Mouse (Mus musculus) hindbrain, embryonic 16.5 days (tissue): Measurements from ENCODE around the gene Ppm1m. TPM values are rescaled to one million over a fixed set of nuclear protein-coding genes. Genes with fewer than 3 reads are reported as not detected.
"Not testable (repeated sequence)": the region's sequence is repeated elsewhere in the genome, so short reads cannot be mapped to it uniquely, and the experiment has no call there.

Experiments used
- ATAC-seq: fragments of 200-750 bp; cut with Nextera tagmentation; 2 replicates; pipeline ENCODE4 v1.8.0; 2017; ENCODE audit warnings: moderate TSS enrichment, moderate library complexity
- H3K27ac ChIP-seq: fragments of 300-500 bp; sonication (generic); 2 replicates; pipeline ENCODE4 v1.5.1; 2014; ENCODE audit warnings: low read depth, mild to moderate bottlenecking, control low read depth, low read length, moderate library complexity
- H3K27me3 ChIP-seq: fragments of 300-500 bp; sonication (generic); replicated peaks from 2 replicates; pipeline ENCODE4 v1.6.1; 2014; ENCODE audit warnings: low read length; ENCODE audit not compliant: control insufficient read depth, insufficient read depth
- H3K36me3 ChIP-seq: fragments of 300-500 bp; sonication (generic); 2 replicates; pipeline ENCODE4 v1.6.1; 2014; ENCODE audit warnings: mild to moderate bottlenecking, low read length, moderate library complexity, mixed read lengths; ENCODE audit not compliant: control insufficient read depth, insufficient read depth
- H3K4me1 ChIP-seq: fragments of 300-500 bp; sonication (generic); 2 replicates; pipeline ENCODE4 v1.6.1; 2014; ENCODE audit warnings: low read depth, low read length; ENCODE audit not compliant: control insufficient read depth, insufficient read depth
- H3K4me2 ChIP-seq: fragments of 300-500 bp; sonication (generic); 2 replicates; pipeline ENCODE4 v1.6.1; 2014; ENCODE audit warnings: mild to moderate bottlenecking, low read length, control low read depth, moderate library complexity
- H3K4me3 ChIP-seq: fragments of 300-500 bp; sonication (generic); 2 replicates; pipeline ENCODE4 v1.5.1; 2014; ENCODE audit warnings: mild to moderate bottlenecking, low read length, control low read depth, moderate library complexity
- H3K9ac ChIP-seq: fragments of 300-500 bp; sonication (generic); 2 replicates; pipeline ENCODE4 v1.6.1; 2014; ENCODE audit warnings: low read depth, mild to moderate bottlenecking, control low read depth, low read length, moderate library complexity
- H3K9me3 ChIP-seq: fragments of 300-500 bp; sonication (generic); 2 replicates; pipeline ENCODE4 v1.6.1; 2014; ENCODE audit warnings: mild to moderate bottlenecking, low read length, moderate library complexity; ENCODE audit not compliant: control insufficient read depth
- WGBS: fragments of 180-500 bp; shearing (Covaris S2); extraction: QIAGEN DNeasy Blood & Tissue Kit; methylation state at CpG from one replicate; pipeline ENCODE4 v1.1.7; 2014; 5-methylcytosine and 5-hydroxymethylcytosine counted together
- polyA plus RNA-seq: library from polyadenylated mRNA; unstranded; fragments of >200 nt; fragmentation: Nextera tagmentation; extraction: Ambion mirVana; gene quantifications from 2 replicates; pipeline ENCODE4 v1.2.1, GENCODE M21; 2015

Gene Ppm1m
- polyA plus RNA-seq, 1 experiment from 2014 or later = 20.9 TPM

GRCm38 (mm10) chr9:106169917-106170316 lies 29.6 kb downstream of the Ppm1m start:
- H3K36me3 ChIP-seq = no peaks in the 10 kb centered on the region
- 36% methylated on average over 6 of the region's 6 CpGs for WGBS

GRCm38 (mm10) chr9:106169006-106169405 lies 30.5 kb downstream of the Ppm1m start:
- not testable (repeated sequence) for H3K9me3 ChIP-seq, H3K4me2 ChIP-seq, H3K36me3 ChIP-seq, H3K27me3 ChIP-seq, ATAC-seq, H3K4me3 ChIP-seq, H3K9ac ChIP-seq, H3K27ac ChIP-seq
- H3K4me1 ChIP-seq = peaks cover 16% of the 10 kb centered on the region
- 78% methylated on average over 1 of the region's 1 CpGs for WGBS

More at GRCm38 (mm10) chr9:106169917-106170316, 29.6 kb downstream of the Ppm1m start:
- peaks cover 23% of the 10 kb centered on the region for H3K4me1 ChIP-seq
- peak overlapping the region; percentile 67; the same call in 1 of the 2 replicates for H3K4me3 ChIP-seq
- ATAC-seq = no peak
- peak overlapping the region; percentile 82 for H3K4me2 ChIP-seq
- H3K27ac ChIP-seq = no peak overlapping the region
- no peaks in the 10 kb centered on the region for H3K9me3 ChIP-seq
- no peaks in the 10 kb centered on the region for H3K27me3 ChIP-seq
- H3K9ac ChIP-seq = no peak overlapping the region

- H3K9ac ChIP-seq = no peak overlapping the region
- no peaks in the 10 kb centered on the region for H3K27me3 ChIP-seq
- H3K4me2 ChIP-seq = no peak overlapping the region
- H3K4me1 ChIP-seq = peaks cover 4% of the 10 kb centered on the region
- ATAC-seq = no peak
- WGBS = 37% methylated on average over 1 of the region's 1 CpGs
- H3K27ac ChIP-seq = no peak overlapping the region
- no peak overlapping the region for H3K4me3 ChIP-seq
- H3K9me3 ChIP-seq = no peaks in the 10 kb centered on the region
- no peaks in the 10 kb centered on the region for H3K36me3 ChIP-seq
Observed at GRCm38 (mm10) chr9:106167703-106168102, 31.8 kb downstream of the Ppm1m start.

- Histone ChIP-seq H3K4me3 (no peak overlapping the region), H3K4me2 (no peak overlapping the region), H3K4me1 (peaks cover 4% of the 10 kb centered on the region), H3K27me3 (no peaks in the 10 kb centered on the region), H3K9me3 (no peaks in the 10 kb centered on the region), H3K27ac (no peak overlapping the region), H3K36me3 (no peaks in the 10 kb centered on the region), H3K9ac (no peak overlapping the region)
- no peak for ATAC-seq
- 86% methylated on average over 3 of the region's 3 CpGs for WGBS
Observed at GRCm38 (mm10) chr9:106167241-106167640, 32.3 kb downstream of the Ppm1m start.

GRCm38 (mm10) chr9:106166709-106167108 lies 32.8 kb downstream of the Ppm1m start:
- Histone ChIP-seq H3K4me3 (no peak overlapping the region), H3K9me3 (no peaks in the 10 kb centered on the region), H3K36me3 (no peaks in the 10 kb centered on the region), H3K27ac (no peak overlapping the region), H3K4me2 (no peak overlapping the region), H3K27me3 (no peaks in the 10 kb centered on the region), H3K9ac (no peak overlapping the region), H3K4me1 (peaks cover 4% of the 10 kb centered on the region)
- 80% methylated on average over 2 of the region's 2 CpGs for WGBS
- ATAC-seq = no peak

- WGBS = 48% methylated on average over 5 of the region's 5 CpGs
- Histone ChIP-seq H3K4me1 (peaks cover 7% of the 10 kb centered on the region; the same call in 1 of the 2 replicates), H3K4me3 (peak overlapping the region; percentile 57), H3K9ac (peak overlapping the region; percentile 75), H3K27me3 (no peaks in the 10 kb centered on the region), H3K36me3 (no peaks in the 10 kb centered on the region), H3K4me2 (peak overlapping the region; percentile 78), H3K27ac (peak overlapping the region; percentile 97), H3K9me3 (no peaks in the 10 kb centered on the region)
- no peak for ATAC-seq
Observed at GRCm38 (mm10) chr9:106160426-106160825, 39.1 kb downstream of the Ppm1m start.

GRCm38 (mm10) chr9:106159784-106160301 lies 39.7 kb downstream of the Ppm1m start:
- ATAC-seq = peak; percentile 86
- Histone ChIP-seq H3K9ac (peak overlapping the region; percentile 75), H3K4me2 (peak overlapping the region; percentile 78), H3K36me3 (no peaks in the 10 kb centered on the region), H3K4me3 (peak overlapping the region; percentile 57), H3K4me1 (peaks cover 7% of the 10 kb centered on the region; the same call in 1 of the 2 replicates), H3K27me3 (no peaks in the 10 kb centered on the region), H3K27ac (peak overlapping the region; percentile 97), H3K9me3 (no peaks in the 10 kb centered on the region)
- 2% methylated on average over 24 of the region's 24 CpGs for WGBS

- Histone ChIP-seq H3K27me3 (no peaks in the 10 kb centered on the region), H3K36me3 (no peaks in the 10 kb centered on the region), H3K4me1 (peaks cover 7% of the 10 kb centered on the region; the same call in 1 of the 2 replicates), H3K4me2 (peak overlapping the region; percentile 78), H3K27ac (no peak overlapping the region), H3K9me3 (no peaks in the 10 kb centered on the region), H3K4me3 (no peak overlapping the region), H3K9ac (no peak overlapping the region; the same call in 1 of the 2 replicates)
- no peak for ATAC-seq
- 82% methylated on average over 9 of the region's 9 CpGs for WGBS
Observed at GRCm38 (mm10) chr9:106159237-106159636, 40.3 kb downstream of the Ppm1m start.

- Histone ChIP-seq H3K27me3 (no peaks in the 10 kb centered on the region), H3K36me3 (peaks cover 2% of the 10 kb centered on the region; the same call in 1 of the 2 replicates), H3K4me2 (no peak within 1 kb of the TSS), H3K9me3 (no peaks in the 10 kb centered on the region), H3K4me3 (no peak within 1 kb of the TSS), H3K27ac (no peak within 1 kb of the TSS), H3K9ac (no peak within 1 kb of the TSS), H3K4me1 (peaks cover 7% of the 10 kb centered on the region; the same call in 1 of the 2 replicates)
- ATAC-seq = no peak
- WGBS = 77% methylated on average over 6 of the region's 6 CpGs
Observed at GRCm38 (mm10) chr9:106158037-106158491, 41.5 kb downstream of the Ppm1m start, which contains the start of gene Glyctk. Gene Glyctk (minus strand): TSS chr9:106158138.
